Mouse (Mus musculus): ENCODE results near the gene Mybph. TPM values are rescaled to one million over a fixed set of nuclear protein-coding genes. Genes with fewer than 3 reads are reported as not detected.

Mybph gene
- polyA plus RNA-seq, 1 experiment from 2014 or later = 0.64 TPM

- H3K9ac ChIP-seq (ENCODE audit: low read length) = no peak overlapping the region
- 0 out of 2 replicates have a peak, but pooled peaks cover 5% of the 10 kb centered on the region for H3K36me3 ChIP-seq (ENCODE audit: control insufficient read depth, insufficient read depth)
- H3K4me1 ChIP-seq (ENCODE audit: control insufficient read depth, insufficient read depth, low read length) = peaks cover 12% of the 10 kb centered on the region
- 64% methylated on average over 2 of the region's 2 CpGs for WGBS
- no peaks in the 10 kb centered on the region for H3K9me3 ChIP-seq (replicated peaks; ENCODE audit: control insufficient read depth, low read length)
- H3K27ac ChIP-seq (ENCODE audit: low read length) = no peak overlapping the region
- H3K4me3 ChIP-seq (ENCODE audit: low read length) = no peak overlapping the region
- H3K4me2 ChIP-seq (ENCODE audit: low read depth, low read length) = no peak overlapping the region
- no peaks in the 10 kb centered on the region for H3K27me3 ChIP-seq (ENCODE audit: control insufficient read depth, insufficient read depth, low read length)
- no peak for ATAC-seq (replicated peaks; ENCODE audit: extremely low read depth, insufficient read depth, low FRiP score)
Measured at GRCm38 (mm10) chr1:134200481-134200880, 7.2 kb downstream of the Mybph start.

- ATAC-seq (replicated peaks; ENCODE audit: extremely low read depth, insufficient read depth, low FRiP score) = no peak
- H3K4me1 ChIP-seq (ENCODE audit: control insufficient read depth, insufficient read depth, low read length) = peaks cover 12% of the 10 kb centered on the region
- 87% methylated on average over 6 of the region's 6 CpGs for WGBS
Measured at GRCm38 (mm10) chr1:134200998-134201686, 7.9 kb downstream of the Mybph start.

GRCm38 (mm10) chr1:134201751-134202420 is 8.6 kb downstream of the Mybph start:
- Histone ChIP-seq H3K27me3 (ENCODE audit: control insufficient read depth, insufficient read depth, low read length) (no peaks in the 10 kb centered on the region), H3K9me3 (replicated peaks; ENCODE audit: control insufficient read depth, low read length) (no peaks in the 10 kb centered on the region), H3K9ac (ENCODE audit: low read length) (no peak overlapping the region), H3K27ac (ENCODE audit: low read length) (no peak overlapping the region), H3K4me3 (ENCODE audit: low read length) (no peak overlapping the region), H3K4me1 (ENCODE audit: control insufficient read depth, insufficient read depth, low read length) (peaks cover 11% of the 10 kb centered on the region), H3K36me3 (ENCODE audit: control insufficient read depth, insufficient read depth) (0 out of 2 replicates have a peak, but pooled peaks cover 5% of the 10 kb centered on the region), H3K4me2 (ENCODE audit: low read depth, low read length) (no peak overlapping the region)
- WGBS = 44% methylated on average over 3 of the region's 3 CpGs
- ATAC-seq (replicated peaks; ENCODE audit: extremely low read depth, insufficient read depth, low FRiP score) = no peak

More at GRCm38 (mm10) chr1:134200998-134201686, 7.9 kb downstream of the Mybph start:
- H3K9me3 ChIP-seq (replicated peaks; ENCODE audit: control insufficient read depth, low read length) = no peaks in the 10 kb centered on the region
- no peaks in the 10 kb centered on the region for H3K27me3 ChIP-seq (ENCODE audit: control insufficient read depth, insufficient read depth, low read length)
- H3K4me2 ChIP-seq (ENCODE audit: low read depth, low read length) = no peak overlapping the region
- no peak overlapping the region for H3K9ac ChIP-seq (ENCODE audit: low read length)
- no peak overlapping the region for H3K27ac ChIP-seq (ENCODE audit: low read length)
- 0 out of 2 replicates have a peak, but pooled peaks cover 5% of the 10 kb centered on the region for H3K36me3 ChIP-seq (ENCODE audit: control insufficient read depth, insufficient read depth)
- no peak overlapping the region for H3K4me3 ChIP-seq (ENCODE audit: low read length)

- H3K4me2 ChIP-seq (ENCODE audit: low read depth, low read length) = no peak overlapping the region
- ATAC-seq (replicated peaks; ENCODE audit: extremely low read depth, insufficient read depth, low FRiP score) = no peak
- H3K9ac ChIP-seq (ENCODE audit: low read length) = no peak overlapping the region
- no peak overlapping the region for H3K4me3 ChIP-seq (ENCODE audit: low read length)
- no peaks in the 10 kb centered on the region for H3K27me3 ChIP-seq (ENCODE audit: control insufficient read depth, insufficient read depth, low read length)
- 0 out of 2 replicates have a peak, but pooled peaks cover 5% of the 10 kb centered on the region for H3K36me3 ChIP-seq (ENCODE audit: control insufficient read depth, insufficient read depth)
- no peak overlapping the region for H3K27ac ChIP-seq (ENCODE audit: low read length)
- no peaks in the 10 kb centered on the region for H3K9me3 ChIP-seq (replicated peaks; ENCODE audit: control insufficient read depth, low read length)
- WGBS = 87% methylated on average over 13 of the region's 13 CpGs
- H3K4me1 ChIP-seq (ENCODE audit: control insufficient read depth, insufficient read depth, low read length) = peaks cover 11% of the 10 kb centered on the region
Measured at GRCm38 (mm10) chr1:134204230-134204629, 11.0 kb downstream of the Mybph start.

GRCm38 (mm10) chr1:134205296-134206018 is 12.2 kb downstream of the Mybph start:
- no peak overlapping the region for H3K4me3 ChIP-seq (ENCODE audit: low read length)
- 0 out of 2 replicates have a peak, but pooled peaks cover 5% of the 10 kb centered on the region for H3K36me3 ChIP-seq (ENCODE audit: control insufficient read depth, insufficient read depth)
- no peaks in the 10 kb centered on the region for H3K27me3 ChIP-seq (ENCODE audit: control insufficient read depth, insufficient read depth, low read length)
- ATAC-seq (replicated peaks; ENCODE audit: extremely low read depth, insufficient read depth, low FRiP score) = no peak
- 11% methylated on average over 9 of the region's 9 CpGs for WGBS
- no peak overlapping the region for H3K9ac ChIP-seq (ENCODE audit: low read length)
- H3K4me1 ChIP-seq (ENCODE audit: control insufficient read depth, insufficient read depth, low read length) = peaks cover 11% of the 10 kb centered on the region
- no peak overlapping the region for H3K27ac ChIP-seq (ENCODE audit: low read length)
- no peaks in the 10 kb centered on the region for H3K9me3 ChIP-seq (replicated peaks; ENCODE audit: control insufficient read depth, low read length)
- no peak overlapping the region for H3K4me2 ChIP-seq (ENCODE audit: low read depth, low read length)

- Histone ChIP-seq H3K27me3 (ENCODE audit: control insufficient read depth, insufficient read depth, low read length) (no peaks in the 10 kb centered on the region), H3K4me3 (ENCODE audit: low read length) (no peak overlapping the region), H3K27ac (ENCODE audit: low read length) (no peak overlapping the region), H3K4me1 (ENCODE audit: control insufficient read depth, insufficient read depth, low read length) (peaks cover 11% of the 10 kb centered on the region), H3K9ac (ENCODE audit: low read length) (no peak overlapping the region), H3K9me3 (replicated peaks; ENCODE audit: control insufficient read depth, low read length) (no peaks in the 10 kb centered on the region), H3K4me2 (ENCODE audit: low read depth, low read length) (no peak overlapping the region), H3K36me3 (ENCODE audit: control insufficient read depth, insufficient read depth) (0 out of 2 replicates have a peak, but pooled peaks cover 5% of the 10 kb centered on the region)
- WGBS = 29% methylated on average over 5 of the region's 5 CpGs
- ATAC-seq (replicated peaks; ENCODE audit: extremely low read depth, insufficient read depth, low FRiP score) = no peak
Measured at GRCm38 (mm10) chr1:134206085-134206484, 12.8 kb downstream of the Mybph start.

- Histone ChIP-seq H3K4me1 (ENCODE audit: control insufficient read depth, insufficient read depth, low read length) (peaks cover 20% of the 10 kb centered on the region), H3K9ac (ENCODE audit: low read length) (no peak overlapping the region), H3K36me3 (ENCODE audit: control insufficient read depth, insufficient read depth) (no peaks in the 10 kb centered on the region), H3K27ac (ENCODE audit: low read length) (no peak overlapping the region), H3K27me3 (ENCODE audit: control insufficient read depth, insufficient read depth, low read length) (no peaks in the 10 kb centered on the region), H3K4me3 (ENCODE audit: low read length) (no peak overlapping the region), H3K4me2 (ENCODE audit: low read depth, low read length) (no peak overlapping the region), H3K9me3 (replicated peaks; ENCODE audit: control insufficient read depth, low read length) (no peaks in the 10 kb centered on the region)
- WGBS = 79% methylated on average over 6 of the region's 6 CpGs
- no peak for ATAC-seq (replicated peaks; ENCODE audit: extremely low read depth, insufficient read depth, low FRiP score)
Measured at GRCm38 (mm10) chr1:134210179-134210755, 17.0 kb downstream of the Mybph start.

GRCm38 (mm10) chr1:134211043-134211442 is 17.8 kb downstream of the Mybph start:
- ATAC-seq (replicated peaks; ENCODE audit: extremely low read depth, insufficient read depth, low FRiP score) = no peak
- Histone ChIP-seq H3K9me3 (replicated peaks; ENCODE audit: control insufficient read depth, low read length) (no peaks in the 10 kb centered on the region), H3K36me3 (ENCODE audit: control insufficient read depth, insufficient read depth) (no peaks in the 10 kb centered on the region), H3K9ac (ENCODE audit: low read length) (no peak overlapping the region), H3K4me1 (ENCODE audit: control insufficient read depth, insufficient read depth, low read length) (peaks cover 15% of the 10 kb centered on the region), H3K27ac (ENCODE audit: low read length) (no peak overlapping the region), H3K27me3 (ENCODE audit: control insufficient read depth, insufficient read depth, low read length) (no peaks in the 10 kb centered on the region), H3K4me2 (ENCODE audit: low read depth, low read length) (no peak overlapping the region), H3K4me3 (ENCODE audit: low read length) (no peak overlapping the region)
- 57% methylated on average over 6 of the region's 6 CpGs for WGBS

All from heart, embryonic 16.5 days (tissue).